Mouse (Mus musculus): ENCODE measurements at regions not wholly inside any gene's neighbourhood (a gene's known extent, or its start where the extent isn't known, plus 50 kb on each side); places are given as distances from the start of the nearest gene placed in this dataset.

DNA sequence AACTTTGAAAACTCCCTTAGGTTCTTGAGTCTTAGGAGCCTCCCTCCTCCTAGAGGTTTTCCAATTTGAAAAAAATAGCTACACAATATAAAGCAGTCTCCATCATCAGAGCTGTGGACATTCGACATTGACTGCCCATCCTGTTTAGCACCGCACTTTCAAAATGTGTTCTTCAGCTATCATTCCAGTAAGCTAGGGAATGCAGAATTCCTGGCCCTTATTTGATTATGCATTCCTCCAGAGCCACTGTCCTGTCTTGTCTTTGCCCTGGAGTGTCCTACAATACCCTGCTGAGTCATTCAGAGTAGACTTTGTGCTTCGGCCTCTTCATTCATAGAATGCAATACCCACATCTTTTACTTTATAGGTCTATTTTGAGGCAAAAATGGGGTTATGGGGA lies 267.0 kb upstream of the Hnrnpa3 start:
- DNase-seq (ENCODE audit: low spot score) (no peak), ATAC-seq (ENCODE audit: low FRiP score) (no peak)
- Histone ChIP-seq H3K27ac (ENCODE audit: low read depth, low read length) (no peak overlapping the region), H3K9ac (ENCODE audit: low read depth, low read length) (no peak overlapping the region), H3K27me3 (ENCODE audit: control insufficient read depth, insufficient read depth, low read length) (no peaks in the 10 kb centered on the region), H3K4me1 (replicated peaks; ENCODE audit: control insufficient read depth, insufficient read depth, low read length) (no peaks in the 10 kb centered on the region), H3K36me3 (ENCODE audit: control insufficient read depth, insufficient read depth, low read length) (no peaks in the 10 kb centered on the region), H3K9me3 (ENCODE audit: control insufficient read depth, low read length) (no peaks in the 10 kb centered on the region), H3K4me3 (ENCODE audit: low read depth, low read length) (no peak overlapping the region), H3K4me2 (replicated peaks; ENCODE audit: low read depth, low read length) (no peak overlapping the region)
- WGBS, result 86% methylated on average over 3 of the region's 3 CpGs

DNA sequence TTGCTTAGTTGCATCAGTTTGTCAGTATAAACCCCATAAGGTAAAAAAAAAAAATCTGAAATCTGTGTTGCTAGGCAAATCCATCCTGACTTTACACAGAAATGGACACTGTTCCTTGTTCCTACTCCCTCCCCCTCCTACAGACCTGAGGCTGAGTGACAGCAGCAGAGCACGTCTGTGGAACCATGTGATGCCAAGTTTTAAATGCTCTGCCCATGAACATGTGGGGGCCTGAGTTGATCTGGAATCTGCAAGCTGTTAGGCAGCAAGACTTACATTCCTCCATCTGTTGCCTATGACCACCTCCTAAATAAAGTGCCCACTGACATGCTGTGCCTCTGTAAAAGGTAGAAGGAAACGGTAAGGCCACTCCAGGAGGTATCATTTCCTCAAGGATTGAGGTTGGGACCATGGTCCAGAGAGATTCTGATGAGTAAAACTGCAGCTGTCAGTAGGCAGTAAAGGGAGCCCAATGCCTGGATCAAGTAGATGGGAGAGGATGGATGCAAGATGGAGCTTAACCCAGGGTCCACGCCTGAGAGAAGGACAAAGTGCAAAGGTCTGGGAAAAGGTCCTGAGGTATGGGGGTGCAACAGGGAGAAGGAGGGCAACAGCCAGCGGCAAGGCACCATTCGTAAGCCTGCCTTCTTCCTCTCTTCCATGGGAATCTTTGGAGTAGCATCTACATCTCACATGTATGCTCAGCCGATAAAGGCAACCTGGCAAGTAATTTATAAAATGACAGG lies 264.0 kb upstream of the Hnrnpa3 start:
- no peak overlapping the region for H3K4me2 ChIP-seq (replicated peaks; ENCODE audit: low read depth, low read length)
- H3K27ac ChIP-seq (ENCODE audit: low read depth, low read length), result no peak overlapping the region
- no peaks in the 10 kb centered on the region for H3K27me3 ChIP-seq (ENCODE audit: control insufficient read depth, insufficient read depth, low read length)
- ATAC-seq (ENCODE audit: low FRiP score) (no peak), DNase-seq (ENCODE audit: low spot score) (no peak)
- 77% methylated on average over 6 of the region's 6 CpGs for WGBS
- H3K9me3 ChIP-seq (ENCODE audit: control insufficient read depth, low read length), result no peaks in the 10 kb centered on the region
- H3K9ac ChIP-seq (ENCODE audit: low read depth, low read length), result no peak overlapping the region
- H3K36me3 ChIP-seq (ENCODE audit: control insufficient read depth, insufficient read depth, low read length), result no peaks in the 10 kb centered on the region
- no peaks in the 10 kb centered on the region for H3K4me1 ChIP-seq (replicated peaks; ENCODE audit: control insufficient read depth, insufficient read depth, low read length)
- no peak overlapping the region for H3K4me3 ChIP-seq (ENCODE audit: low read depth, low read length)

DNA sequence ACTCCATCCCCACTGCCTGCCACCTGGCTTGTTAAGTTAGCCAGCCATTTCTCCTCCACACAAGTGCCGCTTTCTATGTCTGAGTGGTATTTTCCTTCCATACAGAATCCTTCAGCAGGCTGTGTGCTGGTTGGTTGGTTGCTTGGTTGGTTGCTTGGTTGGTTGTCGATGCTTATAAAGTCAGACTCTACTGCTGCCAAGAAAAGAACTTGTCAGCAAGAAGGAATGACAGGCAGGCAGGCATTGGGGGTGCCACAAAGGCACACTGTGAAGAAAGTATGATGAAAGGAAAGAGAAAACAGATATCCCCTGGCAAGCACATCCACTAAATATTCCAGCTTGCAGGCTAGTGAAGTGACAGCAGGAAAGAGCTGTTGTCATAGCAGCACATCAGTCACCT lies 263.0 kb upstream of the Hnrnpa3 start:
- Histone ChIP-seq H3K4me2 (replicated peaks; ENCODE audit: low read depth, low read length) (no peak overlapping the region), H3K27me3 (ENCODE audit: control insufficient read depth, insufficient read depth, low read length) (no peaks in the 10 kb centered on the region), H3K9me3 (ENCODE audit: control insufficient read depth, low read length) (no peaks in the 10 kb centered on the region), H3K9ac (ENCODE audit: low read depth, low read length) (no peak overlapping the region), H3K4me1 (replicated peaks; ENCODE audit: control insufficient read depth, insufficient read depth, low read length) (no peaks in the 10 kb centered on the region), H3K27ac (ENCODE audit: low read depth, low read length) (no peak overlapping the region), H3K36me3 (ENCODE audit: control insufficient read depth, insufficient read depth, low read length) (no peaks in the 10 kb centered on the region), H3K4me3 (ENCODE audit: low read depth, low read length) (no peak overlapping the region)
- WGBS, result 81% methylated on average over 2 of the region's 2 CpGs
- ATAC-seq (ENCODE audit: low FRiP score), result no peak
- DNase-seq (ENCODE audit: low spot score), result no peak

DNA sequence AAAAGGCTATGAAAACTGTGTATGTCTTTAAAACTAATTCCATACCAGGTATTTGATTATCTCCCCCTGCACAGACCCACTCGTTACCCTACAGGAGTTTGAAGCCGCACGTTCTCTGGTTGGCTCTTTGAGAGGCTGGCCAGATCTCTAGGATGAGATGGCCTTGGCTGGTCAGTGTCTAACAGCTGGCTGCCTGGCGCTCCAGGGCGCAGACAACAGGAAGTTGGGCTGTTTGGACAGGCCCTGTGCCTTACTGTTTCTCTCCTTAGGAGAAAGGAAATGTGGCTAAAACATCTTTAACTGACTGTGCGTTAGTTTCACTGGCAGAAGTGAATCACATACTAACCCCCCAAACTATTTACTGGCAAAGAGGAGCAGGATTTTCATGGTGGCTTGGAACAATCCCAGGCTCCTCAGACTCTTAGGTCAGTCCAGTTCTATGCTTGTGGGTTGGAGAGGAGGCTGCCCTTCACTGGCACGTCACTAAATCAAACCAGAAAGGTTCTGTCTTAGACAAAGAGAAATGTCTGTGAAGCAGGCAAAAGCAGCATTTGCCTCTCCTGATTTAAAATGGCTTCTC lies 258.7 kb upstream of the Hnrnpa3 start:
- no peaks in the 10 kb centered on the region for H3K36me3 ChIP-seq (ENCODE audit: control insufficient read depth, insufficient read depth, low read length)
- ATAC-seq (ENCODE audit: low FRiP score) (no peak), DNase-seq (ENCODE audit: low spot score) (no peak)
- no peaks in the 10 kb centered on the region for H3K4me1 ChIP-seq (replicated peaks; ENCODE audit: control insufficient read depth, insufficient read depth, low read length)
- H3K27me3 ChIP-seq (ENCODE audit: control insufficient read depth, insufficient read depth, low read length), result no peaks in the 10 kb centered on the region
- no peak overlapping the region for H3K9ac ChIP-seq (ENCODE audit: low read depth, low read length)
- no peaks in the 10 kb centered on the region for H3K9me3 ChIP-seq (ENCODE audit: control insufficient read depth, low read length)
- no peak overlapping the region for H3K4me2 ChIP-seq (replicated peaks; ENCODE audit: low read depth, low read length)
- H3K27ac ChIP-seq (ENCODE audit: low read depth, low read length), result no peak overlapping the region
- no peak overlapping the region for H3K4me3 ChIP-seq (ENCODE audit: low read depth, low read length)
- WGBS, result 78% methylated on average over 7 of the region's 7 CpGs

DNA sequence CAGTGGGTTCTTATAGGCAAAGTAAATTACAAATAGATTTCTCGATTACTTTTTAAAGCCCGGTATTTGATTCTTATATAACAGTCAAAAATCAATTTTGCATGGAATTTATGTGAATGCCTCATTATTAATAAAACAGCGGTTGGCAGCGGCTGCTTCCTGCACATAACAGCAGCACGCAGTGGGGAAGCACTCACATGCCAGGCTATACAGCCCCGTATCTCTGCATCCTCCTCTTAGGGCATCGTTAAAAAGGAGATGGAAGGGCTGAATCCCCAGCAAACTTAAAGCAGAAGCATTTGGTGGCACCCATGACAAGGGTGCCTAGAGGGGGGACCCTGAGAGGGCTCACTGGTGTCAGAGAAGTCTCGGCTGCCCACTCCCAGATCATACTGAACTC lies 255.3 kb upstream of the Hnrnpa3 start:
- WGBS, result 89% methylated on average over 8 of the region's 8 CpGs
- no peak for ATAC-seq (ENCODE audit: low FRiP score)
- no peaks in the 10 kb centered on the region for H3K36me3 ChIP-seq (ENCODE audit: control insufficient read depth, insufficient read depth, low read length)
- no peak overlapping the region for H3K4me3 ChIP-seq (ENCODE audit: low read depth, low read length)
- no peaks in the 10 kb centered on the region for H3K9me3 ChIP-seq (ENCODE audit: control insufficient read depth, low read length)
- no peak for DNase-seq (ENCODE audit: low spot score)
- no peak overlapping the region for H3K9ac ChIP-seq (ENCODE audit: low read depth, low read length)
- H3K27me3 ChIP-seq (ENCODE audit: control insufficient read depth, insufficient read depth, low read length), result no peaks in the 10 kb centered on the region
- no peak overlapping the region for H3K4me2 ChIP-seq (replicated peaks; ENCODE audit: low read depth, low read length)
- H3K27ac ChIP-seq (ENCODE audit: low read depth, low read length), result no peak overlapping the region
- H3K4me1 ChIP-seq (replicated peaks; ENCODE audit: control insufficient read depth, insufficient read depth, low read length), result no peaks in the 10 kb centered on the region

DNA sequence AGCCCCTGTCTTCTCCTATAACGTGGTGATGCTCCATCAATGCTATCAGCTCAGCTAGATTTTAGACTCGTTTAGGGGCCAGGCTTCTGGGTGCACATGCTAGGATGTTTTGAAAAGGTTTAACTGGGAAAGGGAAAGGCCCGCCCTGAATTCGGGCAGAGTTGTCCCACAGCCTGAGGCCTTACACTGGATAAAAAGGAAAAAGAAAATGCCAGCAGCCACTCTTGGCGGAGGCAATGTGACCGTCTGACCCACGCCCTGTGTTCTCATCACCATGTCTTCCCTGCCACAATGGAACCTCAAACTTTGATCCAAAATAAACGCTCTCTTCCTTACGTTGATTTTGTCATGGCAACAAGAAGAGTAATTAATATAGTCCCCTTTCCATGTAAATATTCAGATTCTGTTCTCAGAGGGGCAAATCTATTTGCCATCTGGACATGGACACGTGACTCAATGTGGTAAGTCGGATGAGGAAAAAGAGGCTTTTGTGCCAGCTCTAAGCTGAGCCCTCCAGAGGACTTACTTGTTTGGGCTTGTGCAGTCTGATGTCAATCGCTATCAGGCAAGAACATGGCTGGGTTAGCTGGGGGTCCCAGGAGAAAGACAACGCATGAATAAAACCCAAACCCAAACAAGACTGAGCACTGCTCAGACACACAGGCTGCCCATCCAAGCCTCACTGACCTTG lies 253.4 kb upstream of the Hnrnpa3 start:
- Histone ChIP-seq H3K27me3 (ENCODE audit: control insufficient read depth, insufficient read depth, low read length) (no peaks in the 10 kb centered on the region), H3K36me3 (ENCODE audit: control insufficient read depth, insufficient read depth, low read length) (no peaks in the 10 kb centered on the region), H3K27ac (ENCODE audit: low read depth, low read length) (no peak overlapping the region), H3K9me3 (ENCODE audit: control insufficient read depth, low read length) (no peaks in the 10 kb centered on the region), H3K9ac (ENCODE audit: low read depth, low read length) (no peak overlapping the region), H3K4me3 (ENCODE audit: low read depth, low read length) (no peak overlapping the region), H3K4me2 (replicated peaks; ENCODE audit: low read depth, low read length) (no peak overlapping the region), H3K4me1 (replicated peaks; ENCODE audit: control insufficient read depth, insufficient read depth, low read length) (no peaks in the 10 kb centered on the region)
- DNase-seq (ENCODE audit: low spot score) (no peak), ATAC-seq (ENCODE audit: low FRiP score) (no peak)
- 77% methylated on average over 13 of the region's 13 CpGs for WGBS

DNA sequence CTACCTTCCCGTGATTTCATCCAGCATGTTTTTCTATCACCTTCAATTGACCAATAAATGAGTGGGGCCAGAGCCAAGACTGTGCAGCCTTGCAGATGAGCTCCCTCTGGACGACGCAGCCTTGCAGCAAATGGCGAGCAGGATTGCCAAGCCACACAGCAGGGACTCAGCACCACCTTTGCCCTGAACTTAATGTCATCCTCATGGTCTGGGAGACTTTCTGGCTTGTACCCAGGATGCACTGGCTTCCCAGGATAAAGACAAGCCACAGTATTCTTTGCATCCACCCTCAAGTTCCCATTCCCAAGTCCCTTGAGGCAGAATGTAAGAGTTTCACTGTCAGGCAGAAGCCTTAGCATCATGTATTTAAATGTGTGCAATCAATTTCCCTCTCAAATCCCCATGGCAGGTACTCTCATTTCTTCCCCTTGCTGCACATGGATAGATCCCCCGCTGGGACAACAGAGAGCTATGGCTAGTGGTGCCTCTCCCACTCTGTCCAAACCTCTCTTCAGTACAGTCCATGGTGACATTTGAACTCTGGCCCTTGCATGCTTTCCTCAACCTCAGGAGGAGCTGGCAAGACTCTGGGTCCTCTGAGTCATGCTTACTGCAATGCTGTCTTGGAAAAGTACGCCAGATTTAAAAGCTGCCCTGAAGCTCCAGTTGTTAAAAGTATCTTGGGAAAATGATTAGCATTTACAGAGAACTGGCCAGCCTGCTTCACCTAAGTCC lies 252.2 kb upstream of the Hnrnpa3 start:
- 67% methylated on average over 6 of the region's 6 CpGs for WGBS
- DNase-seq (ENCODE audit: low spot score), result no peak
- H3K27ac ChIP-seq (ENCODE audit: low read depth, low read length), result no peak overlapping the region
- H3K9me3 ChIP-seq (ENCODE audit: control insufficient read depth, low read length), result no peaks in the 10 kb centered on the region
- H3K9ac ChIP-seq (ENCODE audit: low read depth, low read length), result no peak overlapping the region
- no peak for ATAC-seq (ENCODE audit: low FRiP score)
- no peak overlapping the region for H3K4me3 ChIP-seq (ENCODE audit: low read depth, low read length)
- H3K4me1 ChIP-seq (replicated peaks; ENCODE audit: control insufficient read depth, insufficient read depth, low read length), result no peaks in the 10 kb centered on the region
- H3K27me3 ChIP-seq (ENCODE audit: control insufficient read depth, insufficient read depth, low read length), result no peaks in the 10 kb centered on the region
- no peak overlapping the region for H3K4me2 ChIP-seq (replicated peaks; ENCODE audit: low read depth, low read length)
- no peaks in the 10 kb centered on the region for H3K36me3 ChIP-seq (ENCODE audit: control insufficient read depth, insufficient read depth, low read length)

DNA sequence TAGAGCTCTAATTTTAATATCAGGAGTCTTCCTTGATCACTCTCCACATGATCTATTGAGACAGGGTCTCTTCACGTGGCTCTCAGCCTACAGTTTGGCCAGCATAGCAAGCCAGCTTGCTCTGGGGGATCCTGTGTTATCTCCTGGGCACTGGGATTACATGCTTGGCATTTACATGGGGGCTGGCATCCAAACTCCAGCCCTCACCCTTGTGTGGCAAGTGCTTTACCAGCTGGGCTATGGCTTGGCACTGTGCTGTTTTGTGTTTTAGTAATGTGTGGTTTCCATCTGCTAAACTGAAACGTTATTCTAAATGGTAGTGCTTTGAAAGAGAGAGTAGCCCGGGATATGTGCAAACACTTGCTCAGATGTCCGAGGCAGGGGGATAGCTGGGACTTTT lies 251.5 kb upstream of the Hnrnpa3 start:
- Histone ChIP-seq H3K4me3 (ENCODE audit: low read depth, low read length) (no peak overlapping the region), H3K9me3 (ENCODE audit: control insufficient read depth, low read length) (no peaks in the 10 kb centered on the region), H3K4me2 (replicated peaks; ENCODE audit: low read depth, low read length) (no peak overlapping the region; the same call in 1 of the 2 replicates), H3K27ac (ENCODE audit: low read depth, low read length) (no peak overlapping the region), H3K9ac (ENCODE audit: low read depth, low read length) (no peak overlapping the region), H3K36me3 (ENCODE audit: control insufficient read depth, insufficient read depth, low read length) (no peaks in the 10 kb centered on the region), H3K27me3 (ENCODE audit: control insufficient read depth, insufficient read depth, low read length) (no peaks in the 10 kb centered on the region), H3K4me1 (replicated peaks; ENCODE audit: control insufficient read depth, insufficient read depth, low read length) (no peaks in the 10 kb centered on the region)
- DNase-seq (ENCODE audit: low spot score), result no peak
- 84% methylated on average over 4 of the region's 4 CpGs for WGBS
- ATAC-seq (ENCODE audit: low FRiP score), result no peak
